Mouse (Mus musculus) heart, postnatal 25 days (tissue): ENCODE data around the gene Rad9a. TPM values are rescaled to one million over a fixed set of nuclear protein-coding genes. Genes with fewer than 3 reads are reported as not detected.

ENCODE experiments used
- DNase-seq: peaks from one replicate; pipeline ENCODE4 v3.0.0; 2022; ENCODE audit warnings: low spot score
- intact Hi-C: fragments of 180-260 bp; cut with DNase I; formaldehyde crosslinking; loops from one replicate; pipeline ENCODE4 v1.15.1; 2025
- total RNA-seq, 2 experiments: library from RNA; stranded (reverse); gene quantifications; 2 replicates each; pipeline ENCODE4 v1.2.3; 2021

Rad9a gene
- total RNA-seq, 2 experiments from 2014 or later = 5.3 to 5.8 TPM

- no peak for DNase-seq
- intact Hi-C loops = loop anchor here (5.0 kb wide), 1 partner anchor 32 kb away; the partner anchor contains the start of gene Rad9a
These were observed 31.7 kb downstream of the Rad9a start for GRCm38 (mm10) chr19:4169810-4170209.

- intact Hi-C loops = loop anchor here (5.0 kb wide), 1 partner anchor 33 kb away; the partner anchor contains the start of gene Rad9a
- DNase-seq = peak; percentile 99
These were observed 32.1 kb downstream of the Rad9a start for GRCm38 (mm10) chr19:4169378-4169784.

DNA sequence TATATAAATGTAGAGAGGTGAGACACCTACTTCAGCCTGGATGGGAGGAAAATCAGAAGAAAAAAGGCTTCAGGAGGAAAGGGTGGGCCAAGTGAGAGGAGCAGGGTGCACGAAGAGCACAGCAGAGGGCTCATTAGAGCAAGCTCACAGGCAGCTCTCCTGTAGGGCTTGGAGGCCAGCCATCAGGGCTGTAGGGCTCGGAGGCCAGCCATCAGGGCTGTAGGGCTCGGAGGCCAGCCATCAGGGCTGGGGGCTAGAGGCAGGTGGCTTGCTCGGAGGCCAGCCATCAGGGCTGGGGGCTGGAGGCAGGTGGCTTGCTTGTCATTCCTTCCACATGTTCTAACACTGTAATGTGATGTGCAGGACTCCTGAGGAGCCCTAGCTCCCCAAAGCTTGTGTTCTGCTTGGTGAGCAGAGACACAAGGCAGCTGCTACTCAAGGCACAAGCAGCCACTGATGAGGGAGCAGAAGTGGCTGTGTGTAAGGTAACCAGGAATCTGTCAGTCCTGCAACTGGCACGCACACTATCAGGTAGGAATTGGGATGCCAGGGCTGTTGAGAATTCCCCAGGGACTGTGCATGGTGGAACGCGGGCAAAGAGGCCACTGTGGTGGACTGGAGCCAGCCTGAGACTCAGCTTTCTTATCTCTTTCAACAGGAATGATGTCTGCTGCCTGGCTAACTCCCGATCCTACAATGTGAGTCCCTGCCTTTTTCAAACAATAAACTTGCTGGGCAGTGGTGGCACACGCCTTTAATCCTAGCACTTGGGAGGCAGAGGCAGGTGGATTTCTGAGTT is 34.6 kb downstream of the Rad9a start:
- intact Hi-C loops = loop anchor here (5.0 kb wide), 1 partner anchor 35 kb away; the partner anchor contains the start of gene Rad9a
- DNase-seq = no peak

GRCm38 (mm10) chr19:4164721-4165120 is 36.7 kb downstream of the Rad9a start:
- intact Hi-C loops = loop anchor here (5.0 kb wide), 1 partner anchor 38 kb away; the partner anchor contains the start of gene Rad9a
- DNase-seq = no peak

- intact Hi-C loops = no loop called here
- DNase-seq = no peak
These were observed 37.4 kb downstream of the Rad9a start for GRCm38 (mm10) chr19:4164100-4164499.

- no peak for DNase-seq
- intact Hi-C loops = loop anchor here (2.0 kb wide), 1 partner anchor 37 kb away; no protein-coding TSS in a partner anchor
These were observed 37.9 kb downstream of the Rad9a start for GRCm38 (mm10) chr19:4163543-4163887.

GRCm38 (mm10) chr19:4162646-4163542 is 38.6 kb downstream of the Rad9a start, which contains the start of gene Rps6kb2:
TSS of gene Rps6kb2 (minus strand) at chr19:4163354.
- peak; percentile 93 for DNase-seq
- intact Hi-C loops = loop anchor here (2.0 kb wide), 1 partner anchor 36 kb away; no protein-coding TSS in a partner anchor

DNA sequence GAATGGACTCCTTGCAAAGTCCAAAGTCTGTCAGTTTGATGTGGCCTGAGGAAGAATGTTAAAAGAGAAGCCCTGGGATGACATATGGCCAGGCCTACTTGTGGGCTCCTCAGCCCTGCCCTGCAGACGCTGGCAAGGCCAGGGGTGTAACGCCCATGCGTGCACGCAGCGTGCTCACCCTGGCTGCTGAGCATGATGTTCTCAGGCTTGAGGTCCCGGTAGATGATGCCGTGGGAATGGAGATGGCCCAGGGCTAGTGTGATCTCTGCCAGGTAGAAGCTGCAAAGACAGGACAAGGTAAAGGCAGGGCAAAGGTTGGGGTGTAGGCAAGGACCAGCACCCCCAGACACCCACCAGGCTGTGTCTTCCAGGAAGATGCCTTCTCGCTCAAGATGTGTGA is 42.4 kb downstream of the Rad9a start:
- intact Hi-C loops = no loop called here
- no peak for DNase-seq

DNA sequence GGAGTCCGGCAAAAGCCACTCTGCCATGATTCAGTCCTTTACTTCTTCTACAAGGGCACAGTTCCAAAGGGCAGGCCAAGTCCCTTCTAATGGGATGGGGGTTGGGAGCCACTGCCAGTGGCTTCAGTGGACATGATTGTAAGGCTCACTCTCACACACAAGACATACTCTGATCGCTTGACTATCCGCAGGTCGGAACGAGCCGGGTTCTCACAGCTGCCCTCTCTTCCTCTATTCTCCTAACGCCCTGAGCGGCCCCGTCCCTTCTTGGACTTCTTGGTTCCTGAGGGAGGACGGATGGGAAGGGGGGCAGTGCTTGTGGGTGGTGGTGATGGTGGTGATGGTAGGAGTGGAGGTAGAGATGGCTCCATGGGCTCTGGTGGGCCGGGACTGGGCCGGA is 44.7 kb downstream of the Rad9a start:
- intact Hi-C loops = no loop called here
- DNase-seq = no peak

GRCm38 (mm10) chr19:4156073-4156579 is 45.3 kb downstream of the Rad9a start:
- intact Hi-C loops = no loop called here

DNA sequence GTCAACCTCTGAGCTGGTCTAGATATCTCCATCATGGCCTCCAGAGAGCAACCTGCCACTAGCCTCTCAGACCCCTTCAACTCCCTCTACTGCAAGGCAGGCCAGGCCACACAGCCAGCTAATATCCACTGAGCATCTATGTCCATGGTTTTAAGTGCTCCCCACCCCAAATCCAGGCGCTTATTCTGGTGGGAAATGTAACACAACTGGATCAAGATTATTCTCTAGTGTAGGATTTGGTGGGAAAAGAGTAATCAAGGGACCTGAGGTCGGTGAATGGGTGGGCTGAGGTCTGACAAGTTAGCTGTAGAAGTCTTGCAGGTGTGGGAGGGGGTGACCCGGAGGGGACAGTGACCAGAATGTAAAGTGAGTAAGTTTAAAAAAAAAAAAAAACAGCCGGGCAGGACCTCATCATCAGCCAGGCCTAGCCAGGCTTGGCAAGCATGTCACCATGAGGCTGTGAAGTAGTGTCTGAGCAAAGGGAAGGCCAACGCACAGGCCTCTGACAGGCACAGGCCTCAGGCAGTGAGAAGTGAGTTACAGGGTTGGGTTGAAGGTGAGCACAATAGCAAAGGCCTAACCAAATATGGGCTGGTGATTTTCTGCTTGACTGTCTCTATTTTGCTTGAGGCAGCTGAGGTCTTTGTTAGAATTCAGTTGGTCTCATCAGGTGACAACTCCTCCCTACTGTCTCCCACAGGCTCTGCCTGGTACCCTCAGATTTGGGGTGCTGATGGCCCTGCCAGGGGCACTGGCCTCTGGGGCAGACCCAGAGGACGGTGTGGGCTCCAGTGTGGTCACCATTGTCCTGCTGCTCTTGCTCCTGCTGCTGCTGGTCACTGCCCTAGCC is 46.0 kb downstream of the Rad9a start:
- no peak for DNase-seq

More at GRCm38 (mm10) chr19:4156073-4156579, 45.3 kb downstream of the Rad9a start:
- no peak for DNase-seq

GRCm38 (mm10) chr19:4154437-4155222 is 46.8 kb downstream of the Rad9a start:
- no peak for DNase-seq
- intact Hi-C loops = no loop called here

More for the DNA sequence above, 46.0 kb downstream of the Rad9a start:
- intact Hi-C loops = no loop called here

- intact Hi-C loops = no loop called here
- no peak for DNase-seq
These were observed 48.2 kb downstream of the Rad9a start, which contains the start of gene Ptprcap for GRCm38 (mm10) chr19:4153232-4153654. TSS of gene Ptprcap (plus strand) at chr19:4153604.

DNA sequence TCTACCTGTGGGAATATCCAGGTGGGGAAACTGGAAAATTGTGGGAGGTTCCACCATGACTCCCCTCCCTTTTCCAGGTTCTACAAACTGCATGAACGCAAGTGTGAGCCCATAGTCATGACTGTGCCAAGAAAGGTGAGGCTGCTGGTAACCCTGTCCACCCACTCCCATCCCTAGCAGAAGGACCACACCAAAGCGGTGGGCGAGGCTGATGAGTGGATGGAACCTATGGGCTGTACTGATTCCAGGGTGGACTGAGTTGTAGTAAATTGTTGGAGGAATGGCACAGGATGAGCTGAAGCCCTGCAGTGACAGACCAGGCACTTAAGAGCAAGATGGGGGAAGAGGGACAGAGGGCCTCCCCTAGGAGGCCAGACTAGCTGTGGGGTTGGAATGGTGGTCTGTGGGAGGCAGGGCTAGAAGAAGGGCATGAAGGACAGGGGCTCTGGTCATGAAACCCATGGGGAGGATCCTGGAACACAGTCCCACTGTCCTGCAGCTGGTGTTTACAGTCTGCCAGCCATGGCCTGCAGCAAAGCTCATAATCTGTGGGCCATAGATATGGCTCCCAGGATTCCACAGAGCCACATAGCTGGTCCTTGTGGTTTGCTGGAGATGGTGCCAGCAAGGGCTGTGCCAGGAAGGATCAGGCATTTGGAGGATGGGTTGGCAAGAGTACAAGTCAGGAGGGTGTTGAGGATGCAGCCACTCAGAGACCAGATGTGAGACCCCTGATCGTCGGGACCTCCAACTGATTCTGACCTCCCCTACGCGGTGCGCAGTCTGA is 48.8 kb downstream of the Rad9a start:
- DNase-seq = no peak
- intact Hi-C loops = no loop called here

- DNase-seq = no peak
- intact Hi-C loops = no loop called here
These were observed 49.6 kb downstream of the Rad9a start for GRCm38 (mm10) chr19:4151898-4152297.

DNA sequence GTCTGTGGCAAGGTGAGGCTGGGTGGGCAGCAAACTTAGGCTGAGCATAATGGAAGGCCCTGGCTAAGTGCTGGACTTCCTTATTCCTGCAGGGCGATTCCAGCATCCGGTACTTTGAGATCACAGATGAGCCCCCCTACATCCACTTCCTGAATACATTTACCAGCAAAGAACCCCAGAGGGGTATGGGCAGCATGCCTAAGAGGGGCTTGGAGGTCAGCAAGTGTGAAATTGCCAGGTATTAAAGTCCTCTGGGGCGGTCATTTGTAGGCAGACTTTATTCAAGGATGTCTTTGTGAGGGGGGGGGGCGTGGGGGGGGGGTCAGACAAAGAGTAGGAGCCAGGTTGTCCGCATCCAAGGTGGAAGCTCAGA is 50.0 kb downstream of the Rad9a start:
- intact Hi-C loops = no loop called here
- DNase-seq = no peak

GRCm38 (mm10) chr19:4150567-4151487 is 50.6 kb downstream of the Rad9a start:
- intact Hi-C loops = no loop called here
- no peak for DNase-seq
